Mouse (Mus musculus): Measurements from ENCODE around the gene Chd4. TPM values are rescaled to one million over a fixed set of nuclear protein-coding genes. Genes with fewer than 3 reads are reported as not detected.
"Not testable (repeated sequence)": the region's sequence is repeated elsewhere in the genome, so short reads cannot be mapped to it uniquely, and the experiment has no call there.

The Chd4 gene
- polyA plus RNA-seq, 1 experiment from 2014 or later = 124 TPM

GRCm38 (mm10) chr6:125162615-125163305 lies 67.0 kb downstream of the Chd4 start:
- DNase-seq (ENCODE audit: low spot score); H3K9ac ChIP-seq (ENCODE audit: low read length); H3K36me3 ChIP-seq (ENCODE audit: control insufficient read depth, insufficient read depth, low read length); H3K27me3 ChIP-seq (ENCODE audit: control insufficient read depth, insufficient read depth, low read length); H3K27ac ChIP-seq (ENCODE audit: low read depth, low read length); H3K9me3 ChIP-seq (ENCODE audit: control insufficient read depth, low read length); H3K4me3 ChIP-seq (ENCODE audit: low read depth, low read length); ATAC-seq (replicated peaks; ENCODE audit: low FRiP score): not testable (repeated sequence)
- Histone ChIP-seq H3K4me2 (ENCODE audit: low read depth, low read length, severe bottlenecking) (0 out of 2 replicates have a peak overlapping the region, but pooled peaks have one; percentile 31), H3K4me1 (replicated peaks; ENCODE audit: control insufficient read depth, insufficient read depth, low read length) (peaks cover 26% of the 10 kb centered on the region)
- WGBS = 77% methylated on average over 9 of the region's 16 CpGs

GRCm38 (mm10) chr6:125163801-125164657 lies 68.2 kb downstream of the Chd4 start:
- H3K9me3 ChIP-seq (ENCODE audit: control insufficient read depth, low read length) = no peaks in the 10 kb centered on the region
- no peaks in the 10 kb centered on the region for H3K27me3 ChIP-seq (ENCODE audit: control insufficient read depth, insufficient read depth, low read length)
- H3K9ac ChIP-seq (ENCODE audit: low read length) = peak overlapping the region; percentile 99
- ATAC-seq (replicated peaks; ENCODE audit: low FRiP score) = no peak
- H3K36me3 ChIP-seq (ENCODE audit: control insufficient read depth, insufficient read depth, low read length) = peaks cover 8% of the 10 kb centered on the region; the same call in 1 of the 2 replicates
- peak; percentile 71 for DNase-seq (ENCODE audit: low spot score)
- peak overlapping the region; percentile 96 for H3K4me3 ChIP-seq (ENCODE audit: low read depth, low read length)
- WGBS = 4% methylated on average over 20 of the region's 20 CpGs
- H3K4me2 ChIP-seq (ENCODE audit: low read depth, low read length, severe bottlenecking) = peak overlapping the region; percentile 76
- H3K4me1 ChIP-seq (replicated peaks; ENCODE audit: control insufficient read depth, insufficient read depth, low read length) = peaks cover 26% of the 10 kb centered on the region
- H3K27ac ChIP-seq (ENCODE audit: low read depth, low read length) = peak overlapping the region; percentile 88

- Histone ChIP-seq H3K9ac (ENCODE audit: low read length) (peak overlapping the region; percentile 99), H3K27ac (ENCODE audit: low read depth, low read length) (peak overlapping the region; percentile 88), H3K9me3 (ENCODE audit: control insufficient read depth, low read length) (no peaks in the 10 kb centered on the region), H3K4me3 (ENCODE audit: low read depth, low read length) (peak overlapping the region; percentile 96), H3K4me2 (ENCODE audit: low read depth, low read length, severe bottlenecking) (peak overlapping the region; percentile 76), H3K27me3 (ENCODE audit: control insufficient read depth, insufficient read depth, low read length) (no peaks in the 10 kb centered on the region), H3K4me1 (replicated peaks; ENCODE audit: control insufficient read depth, insufficient read depth, low read length) (peaks cover 26% of the 10 kb centered on the region), H3K36me3 (ENCODE audit: control insufficient read depth, insufficient read depth, low read length) (peaks cover 12% of the 10 kb centered on the region)
- peak; percentile 90 for DNase-seq (ENCODE audit: low spot score)
- peak; percentile 40 for ATAC-seq (replicated peaks; ENCODE audit: low FRiP score)
- WGBS = under 1% methylated on average over 39 of the region's 39 CpGs
Observed at GRCm38 (mm10) chr6:125164672-125165327, 69.0 kb downstream of the Chd4 start.

GRCm38 (mm10) chr6:125165328-125165891 lies 69.6 kb downstream of the Chd4 start:
- H3K9me3 ChIP-seq (ENCODE audit: control insufficient read depth, low read length) = no peaks in the 10 kb centered on the region
- ATAC-seq (replicated peaks; ENCODE audit: low FRiP score) = peak; percentile 91
- DNase-seq (ENCODE audit: low spot score) = peak; percentile 99
- H3K4me2 ChIP-seq (ENCODE audit: low read depth, low read length, severe bottlenecking) = peak overlapping the region; percentile 76
- peaks cover 26% of the 10 kb centered on the region for H3K4me1 ChIP-seq (replicated peaks; ENCODE audit: control insufficient read depth, insufficient read depth, low read length)
- H3K27me3 ChIP-seq (ENCODE audit: control insufficient read depth, insufficient read depth, low read length) = no peaks in the 10 kb centered on the region
- peak overlapping the region; percentile 96 for H3K4me3 ChIP-seq (ENCODE audit: low read depth, low read length)
- peaks cover 18% of the 10 kb centered on the region for H3K36me3 ChIP-seq (ENCODE audit: control insufficient read depth, insufficient read depth, low read length)
- H3K9ac ChIP-seq (ENCODE audit: low read length) = peak overlapping the region; percentile 99
- WGBS = under 1% methylated on average over 36 of the region's 36 CpGs
- peak overlapping the region; percentile 88 for H3K27ac ChIP-seq (ENCODE audit: low read depth, low read length)

GRCm38 (mm10) chr6:125166051-125166751 lies 70.4 kb downstream of the Chd4 start, which contains the start of gene Gapdh:
Gene Gapdh (minus strand): TSS chr6:125166467.
- 0% methylated on average over 17 of the region's 18 CpGs for WGBS
- peaks cover 24% of the 10 kb centered on the region for H3K36me3 ChIP-seq (ENCODE audit: control insufficient read depth, insufficient read depth, low read length)
- H3K4me2 ChIP-seq (ENCODE audit: low read depth, low read length, severe bottlenecking) = peak within 1 kb of the TSS; percentile 76
- H3K9me3 ChIP-seq (ENCODE audit: control insufficient read depth, low read length) = no peaks in the 10 kb centered on the region
- peak; percentile 28 for ATAC-seq (replicated peaks; ENCODE audit: low FRiP score)
- H3K9ac ChIP-seq (ENCODE audit: low read length) = peak within 1 kb of the TSS; percentile 99
- peak within 1 kb of the TSS; percentile 88 for H3K27ac ChIP-seq (ENCODE audit: low read depth, low read length)
- peaks cover 26% of the 10 kb centered on the region for H3K4me1 ChIP-seq (replicated peaks; ENCODE audit: control insufficient read depth, insufficient read depth, low read length)
- DNase-seq (ENCODE audit: low spot score) = peak; percentile 86
- peak within 1 kb of the TSS; percentile 96 for H3K4me3 ChIP-seq (ENCODE audit: low read depth, low read length)
- H3K27me3 ChIP-seq (ENCODE audit: control insufficient read depth, insufficient read depth, low read length) = no peaks in the 10 kb centered on the region

- H3K9ac ChIP-seq (ENCODE audit: low read length) = peak overlapping the region; percentile 99
- H3K27me3 ChIP-seq (ENCODE audit: control insufficient read depth, insufficient read depth, low read length) = no peaks in the 10 kb centered on the region
- peak overlapping the region; percentile 76 for H3K4me2 ChIP-seq (ENCODE audit: low read depth, low read length, severe bottlenecking)
- peaks cover 29% of the 10 kb centered on the region for H3K36me3 ChIP-seq (ENCODE audit: control insufficient read depth, insufficient read depth, low read length)
- no peaks in the 10 kb centered on the region for H3K9me3 ChIP-seq (ENCODE audit: control insufficient read depth, low read length)
- peak; percentile 75 for DNase-seq (ENCODE audit: low spot score)
- no peak for ATAC-seq (replicated peaks; ENCODE audit: low FRiP score)
- H3K4me1 ChIP-seq (replicated peaks; ENCODE audit: control insufficient read depth, insufficient read depth, low read length) = peaks cover 26% of the 10 kb centered on the region
- peak overlapping the region; percentile 88 for H3K27ac ChIP-seq (ENCODE audit: low read depth, low read length)
- peak overlapping the region; percentile 96; the same call in 1 of the 2 replicates for H3K4me3 ChIP-seq (ENCODE audit: low read depth, low read length)
- WGBS = 15% methylated on average over 10 of the region's 10 CpGs
Observed at GRCm38 (mm10) chr6:125166861-125167650, 71.3 kb downstream of the Chd4 start.

GRCm38 (mm10) chr6:125168086-125168485 lies 72.3 kb downstream of the Chd4 start:
- Histone ChIP-seq H3K4me1 (replicated peaks; ENCODE audit: control insufficient read depth, insufficient read depth, low read length) (peaks cover 25% of the 10 kb centered on the region), H3K9me3 (ENCODE audit: control insufficient read depth, low read length) (no peaks in the 10 kb centered on the region), H3K4me2 (ENCODE audit: low read depth, low read length, severe bottlenecking) (no peak overlapping the region), H3K36me3 (ENCODE audit: control insufficient read depth, insufficient read depth, low read length) (peaks cover 37% of the 10 kb centered on the region), H3K27ac (ENCODE audit: low read depth, low read length) (peak overlapping the region; percentile 88; the same call in 1 of the 2 replicates), H3K4me3 (ENCODE audit: low read depth, low read length) (no peak overlapping the region), H3K27me3 (ENCODE audit: control insufficient read depth, insufficient read depth, low read length) (no peaks in the 10 kb centered on the region), H3K9ac (ENCODE audit: low read length) (no peak overlapping the region)
- no peak for DNase-seq (ENCODE audit: low spot score)
- 92% methylated on average over 14 of the region's 14 CpGs for WGBS
- ATAC-seq (replicated peaks; ENCODE audit: low FRiP score) = no peak
